Mouse (Mus musculus) embryo, embryonic 10.5 days (tissue): ENCODE measurements at regions not wholly inside any gene's neighbourhood (a gene's known extent, or its start where the extent isn't known, plus 50 kb on each side); places are given as distances from the start of the nearest gene placed in this dataset.

Source experiments
- DNase-seq: peaks from one replicate; pipeline ENCODE4 v3.0.0-alpha.2; 2015; ENCODE audit warnings: low spot score

DNA sequence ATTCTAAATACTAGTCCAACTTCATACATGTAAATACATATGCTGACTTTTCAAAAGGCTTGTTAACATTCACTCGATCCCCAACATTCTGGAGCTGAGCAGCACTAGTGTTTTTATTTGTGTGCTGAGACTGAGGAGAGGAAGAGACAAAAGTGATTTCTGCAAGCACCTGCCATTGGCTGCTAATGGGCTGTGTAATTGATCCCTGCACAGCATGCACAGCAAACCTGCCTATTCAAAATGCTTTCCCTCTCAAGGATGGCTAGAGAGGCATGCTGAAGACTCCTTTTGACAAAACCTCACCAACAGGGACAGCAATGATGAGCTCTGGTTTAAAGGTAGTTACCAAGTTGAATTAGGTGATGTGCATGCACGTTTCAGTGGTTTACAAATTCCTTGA, 1059.4 kb upstream of the Gm10800 start:
- DNase-seq, result no peak

DNA sequence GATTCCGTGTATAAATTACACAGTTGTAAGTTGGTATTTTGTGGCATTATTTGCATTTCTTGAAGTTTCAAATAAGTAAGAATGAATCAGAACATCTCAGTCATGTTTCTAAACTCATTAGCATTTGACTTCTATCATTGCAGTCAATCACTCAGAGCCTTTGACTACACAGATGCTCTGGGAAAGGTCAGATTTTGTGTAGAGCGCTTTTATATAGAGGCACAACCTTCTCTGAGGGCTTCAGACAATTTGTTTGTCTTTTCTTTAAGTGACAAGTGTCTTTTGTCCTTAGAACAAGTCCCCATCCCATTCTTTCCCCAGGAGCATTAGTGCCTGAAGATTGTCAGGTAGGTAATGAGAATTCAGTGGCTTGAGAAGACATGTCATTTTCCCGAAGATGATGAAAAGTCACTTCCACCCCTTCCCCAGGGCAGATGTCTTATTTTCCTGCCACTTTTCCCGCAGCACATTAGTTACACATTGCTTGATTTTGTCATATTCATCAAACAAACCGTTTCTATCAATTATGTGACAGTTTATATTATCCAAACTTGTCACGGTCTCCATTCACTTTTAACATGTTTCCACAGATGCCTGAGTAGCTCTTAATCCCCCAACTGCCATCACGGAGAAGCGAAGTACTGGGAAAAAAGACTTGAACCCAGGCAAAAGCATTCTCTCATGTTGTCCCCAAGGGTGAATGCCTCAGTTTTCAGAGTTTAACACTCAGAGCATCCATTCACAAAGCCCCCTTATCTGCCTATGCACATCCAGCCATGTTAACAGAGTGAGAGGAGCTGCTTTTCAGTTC, 1035.3 kb upstream of the Gm10800 start:
- peak; percentile 45 for DNase-seq

DNA sequence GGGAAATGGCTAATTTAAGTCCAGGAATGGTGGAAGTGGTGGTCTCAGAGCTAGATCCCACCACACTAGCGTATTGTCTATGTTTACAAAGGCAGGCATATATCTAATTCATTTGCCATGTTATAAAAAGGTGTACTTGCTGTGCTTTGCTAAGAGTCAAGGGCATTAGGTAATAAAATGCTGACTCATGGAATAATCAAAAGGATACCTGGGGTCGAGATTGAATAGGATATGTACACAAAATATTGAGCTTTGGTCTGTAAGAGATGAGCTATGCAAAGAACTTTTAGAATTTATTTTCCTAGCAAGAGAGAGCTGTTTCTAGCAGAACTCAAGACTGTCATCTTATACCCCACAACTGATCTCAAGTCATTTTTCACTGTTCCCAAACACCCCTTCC, 1025.6 kb upstream of the Gm10800 start:
- no peak for DNase-seq
